Mouse (Mus musculus) myocyte (in vitro differentiated cells): ENCODE measurements around the gene Klrd1. TPM values are rescaled to one million over a fixed set of nuclear protein-coding genes. Genes with fewer than 3 reads are reported as not detected.

Source experiments
- H3K27me3 ChIP-seq: one replicate; pipeline ENCODE4 v1.6.1; 2011; ENCODE audit not compliant: control insufficient read depth, insufficient read depth, insufficient read length
- H3K36me3 ChIP-seq: one replicate; pipeline ENCODE4 v1.6.1; 2011; ENCODE audit not compliant: control insufficient read depth, insufficient read depth
- H3K4me2 ChIP-seq: one replicate; pipeline ENCODE4 v1.6.1; 2011; ENCODE audit warnings: low read depth, control low read depth
- H3K4me3 ChIP-seq: one replicate; pipeline ENCODE4 v1.5.1; 2011; ENCODE audit warnings: mild to moderate bottlenecking, control low read depth, moderate library complexity
- H3K79me2 ChIP-seq: one replicate; pipeline ENCODE4 v1.6.1; 2011; ENCODE audit not compliant: control insufficient read depth, insufficient read depth
- H3ac ChIP-seq: one replicate; pipeline ENCODE4 v1.6.1; 2011; ENCODE audit not compliant: control insufficient read depth, insufficient read length
- CEBPB ChIP-seq: IDR thresholded peaks from 2 replicates; pipeline ENCODE4 v1.6.1; 2011; ENCODE audit warnings: mild to moderate bottlenecking, moderate library complexity; ENCODE audit not compliant: poor library complexity, insufficient read depth, severe bottlenecking
- E2F4 ChIP-seq: IDR thresholded peaks from one replicate; pipeline ENCODE4 v1.6.1; 2011; ENCODE audit warnings: mild to moderate bottlenecking, control low read depth, moderate library complexity; ENCODE audit not compliant: insufficient read depth
- MAX ChIP-seq: IDR thresholded peaks from one replicate; pipeline ENCODE4 v1.6.1; 2011; ENCODE audit warnings: low read depth, mild to moderate bottlenecking, control low read depth
- MYOD1 ChIP-seq, 3 experiments: IDR thresholded peaks; one replicate each; pipeline ENCODE4 v1.6.1; 2011; ENCODE audit warnings: control low read depth in 2 of 3, low read depth in 2 of 3, mild to moderate bottlenecking in 2 of 3, moderate library complexity in 1 of 3; ENCODE audit not compliant: insufficient read length in 2 of 3, control insufficient read depth in 1 of 3
- MYOG ChIP-seq, 3 experiments: IDR thresholded peaks; one replicate each; pipeline ENCODE4 v1.6.1; 2011; ENCODE audit warnings: control low read depth in 2 of 3, low read depth in 2 of 3, mild to moderate bottlenecking in 2 of 3; ENCODE audit not compliant: insufficient read length in 2 of 3, control insufficient read depth in 1 of 3, insufficient read depth in 1 of 3
- POLR2A ChIP-seq: IDR thresholded peaks from one replicate; pipeline ENCODE4 v1.6.1; 2011; ENCODE audit warnings: low read depth, mild to moderate bottlenecking, control low read depth, moderate library complexity; ENCODE audit not compliant: insufficient read length
- POLR2AphosphoS2 ChIP-seq: IDR thresholded peaks from one replicate; pipeline ENCODE4 v1.6.1; 2011; ENCODE audit warnings: low read depth, control low read depth; ENCODE audit not compliant: insufficient read length
- REST ChIP-seq: IDR thresholded peaks from one replicate; pipeline ENCODE4 v1.6.1; 2011; ENCODE audit warnings: mild to moderate bottlenecking, control low read depth, moderate library complexity; ENCODE audit not compliant: insufficient read depth, insufficient read length
- SRF ChIP-seq: IDR thresholded peaks from one replicate; pipeline ENCODE4 v1.6.1; 2011; ENCODE audit warnings: low read depth; ENCODE audit not compliant: control insufficient read depth, insufficient read length
- TCF12 ChIP-seq: IDR thresholded peaks from one replicate; pipeline ENCODE4 v1.6.1; 2011; ENCODE audit warnings: mild to moderate bottlenecking, control low read depth; ENCODE audit not compliant: poor library complexity, insufficient read depth, severe bottlenecking
- TCF3 ChIP-seq: IDR thresholded peaks from one replicate; pipeline ENCODE4 v1.6.1; 2011; ENCODE audit warnings: low read depth, control low read depth; ENCODE audit not compliant: insufficient read length
- USF1 ChIP-seq: IDR thresholded peaks from one replicate; pipeline ENCODE4 v1.6.1; 2011; ENCODE audit warnings: low read depth, mild to moderate bottlenecking, control low read depth, moderate library complexity
- polyA plus RNA-seq: library from polyadenylated mRNA; unstranded; fragments of >200 nt; fragmentation: generic; extraction: Trizol; gene quantifications from one replicate; pipeline ENCODE4 v1.2.1, GENCODE M21; 2012; ENCODE audit warnings: missing spikeins

Gene Klrd1
- polyA plus RNA-seq, 1 experiment, result not detected

DNA sequence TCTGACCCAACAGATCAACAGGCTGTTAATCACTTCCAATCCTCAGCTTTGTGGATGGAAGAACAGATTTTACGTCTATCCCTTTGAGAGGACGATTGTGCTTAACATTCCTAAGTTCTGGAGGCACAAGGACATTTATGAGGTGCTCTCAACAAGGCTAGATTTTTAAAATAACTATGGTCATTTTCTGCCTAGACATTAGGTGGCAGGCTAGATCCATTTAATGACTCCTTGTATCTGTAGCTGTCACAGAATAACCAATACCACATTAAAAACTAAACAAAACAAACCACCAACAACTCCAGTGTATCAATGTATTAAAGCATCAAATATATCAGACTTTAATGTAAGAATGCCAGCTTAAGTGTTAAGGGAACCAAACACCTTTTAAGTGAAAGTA is 16.3 kb upstream of the Klrd1 start:
- H3K36me3 ChIP-seq, result no peaks in the 10 kb centered on the region
- TF ChIP-seq POLR2AphosphoS2, result no peak
- TF ChIP-seq MYOD1 (IDR thresholded peaks at IDR 0.05; ENCODE audit: control insufficient read depth in 1 of 3, insufficient read length in 2 of 3, low read depth in 2 of 3), result no peak
- no peak for TF ChIP-seq SRF
- TF ChIP-seq TCF3, result no peak
- no peak for TF ChIP-seq REST
- TF ChIP-seq POLR2A, result no peak
- TF ChIP-seq MAX, result no peak
- TF ChIP-seq USF1, result no peak
- no peak overlapping the region for H3K4me2 ChIP-seq

DNA sequence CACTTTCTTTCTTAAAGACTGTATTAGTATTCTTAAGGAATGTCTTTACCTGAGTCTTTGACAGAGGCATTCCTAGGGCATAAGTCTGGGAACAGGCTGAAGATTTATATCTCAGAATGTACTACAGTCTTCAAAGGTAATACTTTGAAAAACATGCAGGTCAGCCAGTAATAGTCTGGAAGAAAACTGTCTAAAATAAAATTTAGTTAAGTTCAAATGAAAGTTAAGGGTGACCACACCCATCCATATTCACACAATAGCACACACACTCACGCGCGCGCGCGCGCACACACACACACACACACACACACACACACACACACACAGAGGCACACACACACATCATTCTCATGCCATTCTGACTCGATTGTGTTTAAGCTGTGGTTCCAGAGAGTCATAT is 14.0 kb upstream of the Klrd1 start, which contains the start of gene Klre1:
Gene Klre1, plus strand, starts transcription at position 301 of the 400 bp plus-strand sequence.
- no peak within 1 kb of the TSS for H3K4me3 ChIP-seq
- H3K4me2 ChIP-seq, result no peak within 1 kb of the TSS
- no peaks in the 10 kb centered on the region for H3K36me3 ChIP-seq
- no peak within 1 kb of the TSS for H3ac ChIP-seq
- H3K79me2 ChIP-seq, result no peaks in the 10 kb centered on the region
- no peaks in the 10 kb centered on the region for H3K27me3 ChIP-seq
- no peak for TF ChIP-seq MAX
- no peak for TF ChIP-seq MYOD1 (IDR thresholded peaks at IDR 0.05; ENCODE audit: control insufficient read depth in 1 of 3, insufficient read length in 2 of 3, low read depth in 2 of 3)
- no peak for TF ChIP-seq POLR2A
- TF ChIP-seq TCF12, result no peak
- TF ChIP-seq USF1, result no peak
- TF ChIP-seq CEBPB, result no peak
- TF ChIP-seq POLR2AphosphoS2, result no peak
- no peak for TF ChIP-seq SRF
- no peak for TF ChIP-seq TCF3
- TF ChIP-seq MYOG (IDR thresholded peaks at IDR 0.05; ENCODE audit: control insufficient read depth in 1 of 3, insufficient read depth in 1 of 3, insufficient read length in 2 of 3, low read depth in 2 of 3), result no peak
- TF ChIP-seq E2F4, result no peak
- no peak for TF ChIP-seq REST

More for the DNA sequence above, 16.3 kb upstream of the Klrd1 start:
- no peaks in the 10 kb centered on the region for H3K27me3 ChIP-seq
- H3ac ChIP-seq, result no peak overlapping the region
- no peak overlapping the region for H3K4me3 ChIP-seq
- no peaks in the 10 kb centered on the region for H3K79me2 ChIP-seq

DNA sequence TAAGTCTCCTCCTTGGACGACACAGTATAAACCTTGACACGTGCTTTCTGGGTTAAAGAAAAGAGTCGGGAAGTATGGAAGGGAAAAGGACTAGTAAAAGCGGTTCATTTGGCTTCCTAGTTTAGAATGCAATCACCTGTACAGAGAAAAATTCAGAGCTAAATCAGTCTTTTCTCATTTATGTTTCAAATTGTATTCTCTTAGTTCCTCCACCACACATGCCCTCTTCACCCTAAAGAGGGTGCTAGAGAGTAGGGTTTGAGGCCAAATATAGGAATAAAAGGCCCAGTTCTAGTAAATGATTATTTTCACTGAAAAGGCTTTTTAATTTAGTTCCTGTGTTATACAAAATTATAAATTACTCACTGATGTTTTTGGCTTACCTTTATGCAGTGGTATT is 10.3 kb upstream of the Klrd1 start:
- Histone ChIP-seq H3K36me3 (no peaks in the 10 kb centered on the region), H3K4me3 (no peak overlapping the region), H3ac (no peak overlapping the region), H3K27me3 (no peaks in the 10 kb centered on the region), H3K4me2 (no peak overlapping the region), H3K79me2 (no peaks in the 10 kb centered on the region)
- TF ChIP-seq USF1 (no peak), POLR2AphosphoS2 (no peak), SRF (no peak), REST (no peak), TCF3 (no peak), MYOD1 (IDR thresholded peaks at IDR 0.05; ENCODE audit: control insufficient read depth in 1 of 3, insufficient read length in 2 of 3, low read depth in 2 of 3) (no peak), TCF12 (no peak), MYOG (IDR thresholded peaks at IDR 0.05; ENCODE audit: control insufficient read depth in 1 of 3, insufficient read depth in 1 of 3, insufficient read length in 2 of 3, low read depth in 2 of 3) (no peak), MAX (no peak), CEBPB (no peak), POLR2A (no peak), E2F4 (no peak)

DNA sequence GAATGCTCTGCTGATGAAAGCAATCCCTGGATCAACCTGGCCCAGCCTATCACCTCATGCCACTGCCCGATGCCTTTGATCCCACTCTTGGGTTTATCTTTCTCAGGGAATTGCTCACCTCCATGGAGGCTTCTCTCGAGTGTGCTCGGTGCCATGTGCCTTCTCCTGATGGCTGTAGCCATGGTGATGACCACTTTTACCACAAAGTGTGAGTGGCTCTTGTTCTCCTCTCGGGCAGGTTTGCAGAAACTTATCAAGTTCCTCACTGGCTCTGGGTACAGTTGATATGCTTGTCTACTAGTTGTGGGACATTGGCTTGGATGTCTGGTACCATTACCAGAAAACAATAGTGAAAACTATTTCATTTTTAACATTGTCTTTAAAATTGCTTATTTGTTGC is 9.7 kb upstream of the Klrd1 start:
- TF ChIP-seq REST (no peak), MAX (no peak), CEBPB (no peak), USF1 (no peak)

DNA sequence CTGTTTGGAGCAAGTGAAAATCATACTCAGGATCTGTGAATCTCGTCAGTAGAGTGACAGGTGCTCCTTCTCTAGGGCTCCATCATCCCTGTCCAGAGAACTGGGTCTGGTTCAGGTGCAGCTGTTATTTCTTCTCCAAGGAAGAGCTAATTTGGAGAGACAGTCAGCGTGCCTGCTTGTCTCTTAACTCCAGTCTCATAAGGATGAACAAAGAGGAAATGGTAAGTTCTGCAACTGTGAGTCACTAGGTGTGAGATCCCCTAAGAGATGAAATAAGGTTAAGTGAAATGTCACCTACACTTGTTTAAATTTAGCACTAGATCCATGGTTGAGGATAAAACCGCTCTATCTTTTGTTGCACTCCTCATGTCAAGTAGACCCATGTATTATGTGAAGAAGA is 8.6 kb upstream of the Klrd1 start:
- H3K36me3 ChIP-seq, result no peaks in the 10 kb centered on the region
- H3ac ChIP-seq, result no peak overlapping the region
- no peaks in the 10 kb centered on the region for H3K27me3 ChIP-seq
- TF ChIP-seq REST (no peak), TCF3 (no peak), SRF (no peak), TCF12 (no peak), POLR2AphosphoS2 (no peak), USF1 (no peak), CEBPB (no peak), E2F4 (no peak), POLR2A (no peak), MYOG (IDR thresholded peaks at IDR 0.05; ENCODE audit: control insufficient read depth in 1 of 3, insufficient read depth in 1 of 3, insufficient read length in 2 of 3, low read depth in 2 of 3) (no peak), MAX (no peak), MYOD1 (IDR thresholded peaks at IDR 0.05; ENCODE audit: control insufficient read depth in 1 of 3, insufficient read length in 2 of 3, low read depth in 2 of 3) (no peak)
- H3K4me3 ChIP-seq, result no peak overlapping the region
- H3K79me2 ChIP-seq, result no peaks in the 10 kb centered on the region
- H3K4me2 ChIP-seq, result no peak overlapping the region

More for the DNA sequence above, 9.7 kb upstream of the Klrd1 start:
- H3K4me3 ChIP-seq, result no peak overlapping the region
- H3K27me3 ChIP-seq, result no peaks in the 10 kb centered on the region
- no peaks in the 10 kb centered on the region for H3K79me2 ChIP-seq
- H3ac ChIP-seq, result no peak overlapping the region
- no peak overlapping the region for H3K4me2 ChIP-seq
- no peaks in the 10 kb centered on the region for H3K36me3 ChIP-seq
